ENCODE assay signal across 8 mouse cellular contexts in genomic region chr12:3366190-3366956, GRCm38 (mm10). TPM values are rescaled to one million over a fixed set of nuclear protein-coding genes. Genes with fewer than 3 reads are reported as not detected.
A peak's percentile ranks its signal among the peaks of the same experiment; 100 is the strongest.
DNase-seq lines count a peak whose midpoint lies in the region; ATAC-seq and TF ChIP-seq lines count a peak whose summit lies in the region.

No protein-coding gene starts in this region.

- peak overlapping the region; percentile 86 for H3K4me2 ChIP-seq in heart, embryonic 15.5 days
- H3K4me2 ChIP-seq in hindbrain, embryonic 11.5 days (replicated peaks; ENCODE audit: low read depth, low read length) = peak overlapping the region; percentile 92
- H3K4me2 ChIP-seq in midbrain, embryonic 11.5 days = peak overlapping the region; percentile 77

- peak overlapping the region; percentile 88 for H3K4me3 ChIP-seq in heart, embryonic 15.5 days
- no peak overlapping the region for H3K4me3 ChIP-seq in heart, adult 2 months
- peak overlapping the region; percentile 75 for H3K4me3 ChIP-seq in cortical plate, adult 2 months (ENCODE audit: insufficient read depth, low read length)
- H3K4me3 ChIP-seq in hindbrain, embryonic 11.5 days (ENCODE audit: low read depth, low read length) = peak overlapping the region; percentile 55
- peak overlapping the region; percentile 74 for H3K4me3 ChIP-seq in midbrain, embryonic 11.5 days (ENCODE audit: low read depth, low read length)

- no peak for TF ChIP-seq POLR2A in heart, adult 2 months (IDR thresholded peaks at IDR 0.05; ENCODE audit: insufficient read depth, low read depth, low read length)
- no peak for TF ChIP-seq POLR2A in cortical plate, adult 2 months (IDR thresholded peaks at IDR 0.05; ENCODE audit: extremely low read depth, insufficient read depth, low read length)

- H3K27ac ChIP-seq in heart, embryonic 15.5 days = no peak overlapping the region
- no peak overlapping the region for H3K27ac ChIP-seq in heart, adult 2 months
- H3K27ac ChIP-seq in cortical plate, adult 2 months (ENCODE audit: insufficient read depth, low read length) = peak overlapping the region; percentile 94; the same call in 1 of the 2 replicates
- H3K27ac ChIP-seq in hindbrain, embryonic 11.5 days (ENCODE audit: low read depth, low read length) = no peak overlapping the region; the same call in 1 of the 2 replicates
- H3K27ac ChIP-seq in midbrain, embryonic 11.5 days (ENCODE audit: low read depth, low read length) = no peak overlapping the region

- DNase-seq in heart, adult 2 months = no peak
- DNase-seq in hindbrain, embryonic 11.5 days (ENCODE audit: low spot score) = no peak
- peak; percentile 89 for DNase-seq in midbrain, embryonic 11.5 days (ENCODE audit: low spot score, missing footprints)
- no peak for DNase-seq in MN1 (ENCODE audit: low spot score)
- no peak for DNase-seq in urinary bladder, adult 18-20 months (ENCODE audit: low spot score in 2 of 2)

- no peak for TF ChIP-seq CTCF in heart, adult 2 months (IDR thresholded peaks at IDR 0.05)
- TF ChIP-seq CTCF in cortical plate, adult 2 months (IDR thresholded peaks at IDR 0.05; ENCODE audit: extremely low read depth, insufficient read depth, low read length) = no peak

- no peak for TF ChIP-seq EP300 in heart, adult 2 months (IDR thresholded peaks at IDR 0.05; ENCODE audit: insufficient read depth, low read depth, low read length)

- WGBS in heart, embryonic 15.5 days = 63% methylated on average over 22 of the region's 22 CpGs
- 74% methylated on average over 22 of the region's 22 CpGs for WGBS in heart, adult 2 months
- 65% methylated on average over 22 of the region's 22 CpGs for WGBS in hindbrain, embryonic 11.5 days
- WGBS in midbrain, embryonic 11.5 days = 66% methylated on average over 22 of the region's 22 CpGs

- no peaks in the 10 kb centered on the region for H3K27me3 ChIP-seq in heart, embryonic 15.5 days
- H3K27me3 ChIP-seq in heart, adult 2 months (ENCODE audit: control insufficient read depth, insufficient read depth, low read length) = no peaks in the 10 kb centered on the region
- no peaks in the 10 kb centered on the region for H3K27me3 ChIP-seq in hindbrain, embryonic 11.5 days (ENCODE audit: control insufficient read depth, insufficient read depth, low read length)
- no peaks in the 10 kb centered on the region for H3K27me3 ChIP-seq in midbrain, embryonic 11.5 days (ENCODE audit: control insufficient read depth, insufficient read depth, low read length)

- intact Hi-C loops in heart, adult 2 months (cut with DNase I) = loop anchor here (5.0 kb wide), 1 partner anchor 61 kb away; the partner anchor contains the start of gene Asxl2

- H3K79me2 ChIP-seq in heart, adult 2 months (replicated peaks; ENCODE audit: control insufficient read depth, insufficient read depth, low read length) = no peaks in the 10 kb centered on the region

- no peaks in the 10 kb centered on the region for H3K36me3 ChIP-seq in heart, embryonic 15.5 days
- no peaks in the 10 kb centered on the region for H3K36me3 ChIP-seq in heart, adult 2 months (ENCODE audit: control insufficient read depth, insufficient read depth, low read length)
- peaks cover 10% of the 10 kb centered on the region for H3K36me3 ChIP-seq in hindbrain, embryonic 11.5 days (ENCODE audit: control insufficient read depth, insufficient read depth, low read length)
- peaks cover 11% of the 10 kb centered on the region for H3K36me3 ChIP-seq in midbrain, embryonic 11.5 days (ENCODE audit: control insufficient read depth, insufficient read depth, low read length)

- ATAC-seq in heart, embryonic 15.5 days (replicated peaks; ENCODE audit: insufficient number of reproducible peaks, insufficient read depth, low FRiP score, low read depth) = no peak
- 0 out of 2 replicates have a peak, but pooled peaks have one; percentile 0 for ATAC-seq in hindbrain, embryonic 11.5 days (ENCODE audit: low FRiP score)
- ATAC-seq in midbrain, embryonic 11.5 days (ENCODE audit: low FRiP score) = peak; percentile 6; the same call in 1 of the 2 replicates
- ATAC-seq in activated CD4-positive, CD25-positive, alpha-beta regulatory T cell, adult 4 months = no peak

- H3K9ac ChIP-seq in heart, embryonic 15.5 days = peak overlapping the region; percentile 71; the same call in 1 of the 2 replicates
- H3K9ac ChIP-seq in heart, adult 2 months (ENCODE audit: low read depth, low read length) = no peak overlapping the region
- H3K9ac ChIP-seq in hindbrain, embryonic 11.5 days (ENCODE audit: low read depth, low read length) = peak overlapping the region; percentile 91
- H3K9ac ChIP-seq in midbrain, embryonic 11.5 days (ENCODE audit: low read length) = peak overlapping the region; percentile 91

- H3K4me1 ChIP-seq in heart, embryonic 15.5 days (replicated peaks) = peaks cover 22% of the 10 kb centered on the region
- peaks cover 4% of the 10 kb centered on the region; the same call in 1 of the 2 replicates for H3K4me1 ChIP-seq in heart, adult 2 months (ENCODE audit: control insufficient read depth, insufficient read depth, low read length)
- H3K4me1 ChIP-seq in cortical plate, adult 2 months (ENCODE audit: control insufficient read depth, insufficient read depth, low read length) = peaks cover 10% of the 10 kb centered on the region
- H3K4me1 ChIP-seq in hindbrain, embryonic 11.5 days (replicated peaks; ENCODE audit: control insufficient read depth, insufficient read depth, low read length) = peaks cover 16% of the 10 kb centered on the region
- peaks cover 29% of the 10 kb centered on the region for H3K4me1 ChIP-seq in midbrain, embryonic 11.5 days (ENCODE audit: control insufficient read depth, insufficient read depth, low read length)

- no peaks in the 10 kb centered on the region for H3K9me3 ChIP-seq in heart, embryonic 15.5 days (replicated peaks)
- no peaks in the 10 kb centered on the region for H3K9me3 ChIP-seq in hindbrain, embryonic 11.5 days (ENCODE audit: control insufficient read depth, low read length)
- no peaks in the 10 kb centered on the region; the same call in 1 of the 2 replicates for H3K9me3 ChIP-seq in midbrain, embryonic 11.5 days (ENCODE audit: control insufficient read depth, low read length)

RNA-seq across cellular contexts. Expression of gene Kif3c, which starts 1.4 kb away (rescaled TPM):
- polyA plus RNA-seq in heart, embryonic 15.5 days (2015; fragmentation: Nextera tagmentation; extraction: Ambion mirVana) = 4.6 and 6.2 TPM in 2 replicates
- total RNA-seq in heart, adult 2 months (2021) = 1 to 10 TPM; 4.8 to 5.5 TPM
- polyA plus RNA-seq in heart, adult 2 months (2012; rRNA removed) = 3.5 and 9.1 TPM in 2 replicates
- polyA plus RNA-seq in cortical plate, adult 2 months (2012; rRNA removed) = 123 and 130 TPM in 2 replicates
- polyA plus RNA-seq in hindbrain, embryonic 11.5 days (2014; fragmentation: Nextera tagmentation; extraction: Ambion mirVana) = 23.4 and 28.3 TPM in 2 replicates
- 24.0 and 25.7 TPM in 2 replicates for polyA plus RNA-seq in midbrain, embryonic 11.5 days (2014; fragmentation: Nextera tagmentation; extraction: Ambion mirVana)
- 1 to 10 TPM; 1.8 to 3.7 TPM for polyA plus RNA-seq in activated CD4-positive, CD25-positive, alpha-beta regulatory T cell, adult 4 months (2017; shearing (Covaris generic))

RNA-seq across cellular contexts. Expression of gene Rab10, which starts 56.6 kb away (rescaled TPM):
- 65.7 and 70.6 TPM in 2 replicates for polyA plus RNA-seq in heart, embryonic 15.5 days (2015; fragmentation: Nextera tagmentation; extraction: Ambion mirVana)
- total RNA-seq in heart, adult 2 months (2021) = 100 to 1,000 TPM; 116 to 130 TPM
- polyA plus RNA-seq in heart, adult 2 months (2012; rRNA removed) = 36.8 and 74.2 TPM in 2 replicates
- polyA plus RNA-seq in cortical plate, adult 2 months (2012; rRNA removed) = 105 and 108 TPM in 2 replicates
- polyA plus RNA-seq in hindbrain, embryonic 11.5 days (2014; fragmentation: Nextera tagmentation; extraction: Ambion mirVana) = 120 and 127 TPM in 2 replicates
- polyA plus RNA-seq in midbrain, embryonic 11.5 days (2014; fragmentation: Nextera tagmentation; extraction: Ambion mirVana) = 118 and 124 TPM in 2 replicates
- polyA plus RNA-seq in activated CD4-positive, CD25-positive, alpha-beta regulatory T cell, adult 4 months (2017; shearing (Covaris generic)) = 10 to 100 TPM; 51.4 to 65.5 TPM

Comparison
In these comparisons a context has a peak if more than half of its experiments do, and no peak if none do; other contexts are left out.
1. ATAC-seq: peak in hindbrain, embryonic 11.5 days (single experiment) and midbrain, embryonic 11.5 days (single experiment); none in heart, embryonic 15.5 days (single experiment) and activated CD4-positive, CD25-positive, alpha-beta regulatory T cell, adult 4 months (single experiment).
2. Peak in every context shown above with its lines, with median percentiles within 50 percentile points of each other: H3K4me2 ChIP-seq.